Mouse (Mus musculus): ENCODE results near the gene Actl6b.

DNA sequence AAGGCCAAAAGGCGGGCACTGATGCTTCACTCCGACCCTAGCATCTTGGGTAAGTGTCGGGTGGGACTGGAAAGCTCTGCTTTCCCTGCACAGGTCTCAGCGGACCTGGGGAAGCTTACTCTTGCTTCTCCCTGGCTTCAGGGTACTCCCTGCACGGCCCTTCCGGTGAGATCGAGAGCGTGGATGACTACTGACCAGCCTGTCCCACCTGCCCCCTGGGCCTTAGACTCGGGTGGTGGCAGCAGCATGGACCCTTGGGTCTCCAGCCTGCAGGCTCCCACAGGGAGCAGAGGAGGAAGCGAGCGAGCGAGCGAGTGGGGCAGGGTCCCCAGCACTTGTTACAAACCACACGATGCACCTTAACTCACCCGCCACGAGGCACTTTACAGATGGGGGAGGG, 27.8 kb upstream of the Actl6b start:
- TF ChIP-seq POLR2A (IDR thresholded peaks at IDR 0.05; ENCODE audit: control insufficient read depth, extremely low read depth, insufficient read depth, low read length, poor library complexity) (no peak), CTCF (IDR thresholded peaks at IDR 0.05; ENCODE audit: borderline replicate concordance, control insufficient read depth, extremely low read depth, insufficient read depth, low read length, poor library complexity) (no peak)
